Mouse (Mus musculus): ENCODE data around the gene 4933424G06Rik.

- TF ChIP-seq POLR2A (IDR thresholded peaks at IDR 0.05; ENCODE audit: borderline replicate concordance, extremely low read depth, insufficient read depth, insufficient read length, poor library complexity, severe bottlenecking) (no peak), CTCF (IDR thresholded peaks at IDR 0.05; ENCODE audit: borderline replicate concordance, extremely low read depth, insufficient read depth, insufficient read length) (peak; percentile 83)
Observed at GRCm38 (mm10) chr1:36683810-36684467, 26.0 kb upstream of the 4933424G06Rik start.
